Mouse (Mus musculus) heart, embryonic 14.5 days (tissue): ENCODE results near the gene Krtap26-1. TPM values are rescaled to one million over a fixed set of nuclear protein-coding genes. Genes with fewer than 3 reads are reported as not detected.

ENCODE experiments used
- ATAC-seq: fragments of 200-750 bp; cut with Nextera tagmentation; 2 replicates; pipeline ENCODE4 v1.8.0; 2017; ENCODE audit warnings: low read depth, moderate TSS enrichment; ENCODE audit not compliant: insufficient number of reproducible peaks, insufficient read depth, low FRiP score
- H3K27ac ChIP-seq, 2 experiments: fragments of 200-500 bp in 1 of 2; fragments of 300-500 bp in 1 of 2; sonication (generic) in 1 of 2; replicated peaks in 1 of 2; 2 replicates each; pipeline ENCODE4 v1.5.1; 2012 to 2014; ENCODE audit warnings: low read depth in 2 of 2, low read length in 2 of 2, control low read depth in 1 of 2, mild to moderate bottlenecking in 1 of 2, mixed read lengths in 1 of 2; ENCODE audit not compliant: control insufficient read depth in 1 of 2, insufficient read depth in 1 of 2
- H3K27me3 ChIP-seq: fragments of 300-500 bp; sonication (generic); 2 replicates; pipeline ENCODE4 v1.6.1; 2014; ENCODE audit warnings: mild to moderate bottlenecking, low read length, control low read depth; ENCODE audit not compliant: control insufficient read depth, insufficient read depth
- H3K36me3 ChIP-seq: fragments of 300-500 bp; sonication (generic); 2 replicates; pipeline ENCODE4 v1.6.1; 2014; ENCODE audit warnings: mild to moderate bottlenecking, control low read depth, low read length, mixed read lengths; ENCODE audit not compliant: control insufficient read depth, insufficient read depth
- H3K4me1 ChIP-seq, 2 experiments: fragments of 200-500 bp in 1 of 2; fragments of 300-500 bp in 1 of 2; sonication (generic) in 1 of 2; 2 replicates each; pipeline ENCODE4 v1.6.1; 2012 to 2014; ENCODE audit warnings: low read length in 2 of 2, control low read depth in 1 of 2, mixed read lengths in 1 of 2; ENCODE audit not compliant: control insufficient read depth in 2 of 2, insufficient read depth in 2 of 2
- H3K4me2 ChIP-seq: fragments of 300-500 bp; sonication (generic); 2 replicates; pipeline ENCODE4 v1.6.1; 2014; ENCODE audit warnings: mild to moderate bottlenecking, low read length
- H3K4me3 ChIP-seq, 2 experiments: fragments of 200-500 bp in 1 of 2; fragments of 300-500 bp in 1 of 2; sonication (generic) in 1 of 2; 2 replicates each; pipeline ENCODE4 v1.5.1; 2012 to 2014; ENCODE audit warnings: low read length in 2 of 2, mild to moderate bottlenecking in 2 of 2, control low read depth in 1 of 2, low read depth in 1 of 2, moderate library complexity in 1 of 2; ENCODE audit not compliant: control insufficient read depth in 1 of 2, insufficient read depth in 1 of 2
- H3K9ac ChIP-seq: fragments of 300-500 bp; sonication (generic); 2 replicates; pipeline ENCODE4 v1.6.1; 2014; ENCODE audit warnings: mild to moderate bottlenecking, low read length
- H3K9me3 ChIP-seq: fragments of 300-500 bp; sonication (generic); 2 replicates; pipeline ENCODE4 v1.6.1; 2016; ENCODE audit warnings: low read length, control low read depth; ENCODE audit not compliant: control insufficient read depth
- WGBS: fragments of 180-500 bp; shearing (Covaris S2); extraction: QIAGEN DNeasy Blood & Tissue Kit; methylation state at CpG from one replicate; pipeline ENCODE4 v1.1.7; 2014; 5-methylcytosine and 5-hydroxymethylcytosine counted together
- polyA plus RNA-seq: library from polyadenylated mRNA; unstranded; fragments of >200 nt; fragmentation: Nextera tagmentation; extraction: Ambion mirVana; gene quantifications from 2 replicates; pipeline ENCODE4 v1.2.1, GENCODE M21; 2014

The Krtap26-1 gene
- polyA plus RNA-seq, 1 experiment from 2014 or later = not detected

DNA sequence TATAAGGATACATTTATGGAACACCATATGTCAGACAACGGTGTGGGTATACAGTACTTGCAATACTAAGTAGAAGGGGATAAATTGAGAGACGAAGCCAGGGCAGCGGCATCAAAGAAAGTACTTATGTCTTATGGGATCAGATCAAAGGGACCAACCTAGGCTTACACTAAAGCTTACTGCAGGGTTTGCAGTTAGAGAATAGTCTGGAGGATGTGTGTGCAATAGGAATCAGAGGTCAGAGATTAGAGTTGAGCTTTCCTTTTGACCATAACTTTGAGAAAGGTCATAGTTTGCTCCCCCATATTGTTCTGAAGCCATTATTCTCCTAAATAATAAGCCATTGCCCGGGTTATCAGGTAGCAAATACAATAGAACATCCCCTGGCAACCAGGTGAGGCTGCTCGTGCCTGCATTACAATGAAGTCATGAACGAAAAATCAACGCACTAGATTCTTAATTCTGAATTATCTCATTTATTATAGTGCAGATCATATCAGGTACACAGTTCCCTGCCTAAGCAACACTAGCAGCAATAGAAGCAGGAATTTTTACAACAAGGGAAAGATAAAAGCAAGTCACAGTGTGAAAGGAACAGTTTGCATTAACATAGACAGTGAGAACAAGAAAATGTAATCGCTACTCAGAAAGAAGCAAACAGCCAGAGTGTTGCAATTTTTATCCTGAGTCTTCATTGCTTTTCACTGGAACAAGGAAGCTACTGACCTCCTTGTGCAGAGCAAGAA, 1.1 kb downstream of the Krtap26-1 start:
- WGBS = 85% methylated on average over 8 of the region's 8 CpGs
- H3K4me1 ChIP-seq = no peaks in the 10 kb centered on the region
- no peak overlapping the region for H3K4me2 ChIP-seq
- no peaks in the 10 kb centered on the region for H3K36me3 ChIP-seq
- no peak for ATAC-seq
- no peak overlapping the region for H3K9ac ChIP-seq
- H3K27me3 ChIP-seq = no peaks in the 10 kb centered on the region
- no peak overlapping the region for H3K4me3 ChIP-seq
- no peak overlapping the region for H3K27ac ChIP-seq
- no peaks in the 10 kb centered on the region for H3K9me3 ChIP-seq

DNA sequence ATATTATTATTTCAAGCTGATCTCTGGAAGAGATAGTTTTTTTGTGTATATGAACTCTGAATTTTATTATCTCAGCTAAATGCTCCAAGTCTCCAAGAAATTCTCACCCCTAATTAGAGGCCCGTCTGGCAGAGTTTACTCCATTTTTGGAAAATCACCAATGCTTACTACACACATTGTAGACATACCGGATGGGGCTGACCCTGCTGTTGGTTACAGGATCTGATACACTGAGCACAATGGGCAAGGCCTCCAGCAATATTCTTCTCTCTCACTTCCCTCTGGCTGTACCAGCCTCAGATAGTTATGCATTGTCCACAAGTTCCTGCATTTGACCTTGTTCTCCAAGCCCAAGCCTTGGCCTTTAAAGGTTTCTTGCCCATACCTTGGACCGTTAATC, 7.5 kb downstream of the Krtap26-1 start:
- no peaks in the 10 kb centered on the region for H3K27me3 ChIP-seq
- H3K4me2 ChIP-seq = no peak overlapping the region
- H3K9ac ChIP-seq = no peak overlapping the region
- H3K4me1 ChIP-seq = no peaks in the 10 kb centered on the region
- ATAC-seq = no peak
- H3K27ac ChIP-seq = no peak overlapping the region
- H3K9me3 ChIP-seq = no peaks in the 10 kb centered on the region
- H3K36me3 ChIP-seq = no peaks in the 10 kb centered on the region
- H3K4me3 ChIP-seq = no peak overlapping the region
- 83% methylated on average over 3 of the region's 3 CpGs for WGBS

DNA sequence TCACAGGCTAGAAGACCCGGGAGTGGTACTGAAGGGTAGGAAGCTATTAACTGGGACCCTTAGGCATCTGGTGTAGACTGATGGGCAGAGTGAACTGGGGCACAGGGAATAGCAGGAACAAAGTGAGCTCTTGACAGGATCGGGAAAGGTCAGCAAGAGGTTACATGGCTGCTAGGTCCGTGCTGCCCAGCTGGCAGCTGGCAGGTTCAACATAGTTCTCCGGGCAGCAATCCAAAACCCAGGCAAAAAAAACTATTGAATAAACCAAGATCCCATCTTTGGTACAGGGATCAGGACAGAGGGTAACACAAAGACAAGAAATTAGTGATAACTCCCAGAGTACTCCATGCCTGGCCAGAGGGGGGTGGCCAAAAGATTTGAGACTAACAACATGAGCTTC, 12.5 kb downstream of the Krtap26-1 start:
- H3K27ac ChIP-seq = no peak overlapping the region
- no peak overlapping the region for H3K4me2 ChIP-seq
- no peak overlapping the region for H3K9ac ChIP-seq
- H3K4me1 ChIP-seq = no peaks in the 10 kb centered on the region
- no peaks in the 10 kb centered on the region for H3K27me3 ChIP-seq
- no peak overlapping the region for H3K4me3 ChIP-seq
- no peak for ATAC-seq
- H3K9me3 ChIP-seq = no peaks in the 10 kb centered on the region
- H3K36me3 ChIP-seq = no peaks in the 10 kb centered on the region
- WGBS = 52% methylated on average over 4 of the region's 4 CpGs

DNA sequence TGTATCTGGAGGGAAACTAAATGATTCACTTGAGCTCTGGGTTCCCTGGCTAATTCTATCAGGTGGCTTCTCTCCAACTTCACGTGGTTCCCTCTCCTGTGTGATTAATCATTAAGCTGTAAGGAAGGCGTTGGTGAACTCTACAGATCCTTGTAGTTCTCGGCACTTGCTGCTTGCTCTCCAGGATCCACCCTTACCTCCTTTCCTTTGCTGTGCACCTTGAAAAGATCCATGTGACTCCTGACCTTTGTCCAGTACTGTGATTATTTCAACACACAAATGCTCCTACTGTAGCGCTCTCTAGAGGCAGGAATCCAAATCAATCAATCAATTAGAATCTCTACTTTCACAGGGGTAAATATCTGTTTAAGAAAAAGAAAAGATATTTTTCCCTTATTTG, 16.1 kb downstream of the Krtap26-1 start:
- no peaks in the 10 kb centered on the region for H3K36me3 ChIP-seq
- H3K4me3 ChIP-seq = no peak overlapping the region
- no peak overlapping the region for H3K9ac ChIP-seq
- no peaks in the 10 kb centered on the region for H3K27me3 ChIP-seq
- 79% methylated on average over 4 of the region's 4 CpGs for WGBS
- H3K4me1 ChIP-seq = no peaks in the 10 kb centered on the region
- H3K9me3 ChIP-seq = no peaks in the 10 kb centered on the region
- no peak overlapping the region for H3K27ac ChIP-seq
- no peak overlapping the region for H3K4me2 ChIP-seq
- no peak for ATAC-seq

DNA sequence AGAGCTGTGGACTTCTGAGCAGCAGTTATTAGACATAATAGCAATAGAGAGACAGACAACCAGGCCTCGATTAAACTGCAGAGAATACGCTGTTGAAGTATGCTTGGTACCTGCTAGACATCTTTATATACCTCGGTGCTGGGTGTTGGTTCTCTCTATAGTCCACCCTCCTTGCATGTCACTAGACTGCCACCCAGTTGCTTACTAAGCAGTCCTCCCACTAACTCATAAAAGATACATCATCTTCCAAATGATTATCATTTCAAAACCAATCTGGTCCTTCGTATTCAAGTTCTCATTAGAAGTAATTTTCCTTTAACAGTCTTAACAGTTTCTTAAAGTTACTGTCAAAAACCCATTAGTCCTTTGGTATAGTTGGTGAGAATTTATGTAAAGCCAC, 20.0 kb downstream of the Krtap26-1 start, which contains the start of gene 2310079G19Rik:
TSS of gene 2310079G19Rik (minus strand) at position 101 of the 400 bp plus-strand sequence.
- no peaks in the 10 kb centered on the region for H3K27me3 ChIP-seq
- no peaks in the 10 kb centered on the region for H3K4me1 ChIP-seq
- H3K27ac ChIP-seq = no peak within 1 kb of the TSS
- 87% methylated on average over 4 of the region's 4 CpGs for WGBS
- H3K4me2 ChIP-seq = no peak within 1 kb of the TSS
- no peak within 1 kb of the TSS for H3K9ac ChIP-seq
- no peak for ATAC-seq
- H3K9me3 ChIP-seq = no peaks in the 10 kb centered on the region
- H3K4me3 ChIP-seq = no peak within 1 kb of the TSS
- no peaks in the 10 kb centered on the region for H3K36me3 ChIP-seq

DNA sequence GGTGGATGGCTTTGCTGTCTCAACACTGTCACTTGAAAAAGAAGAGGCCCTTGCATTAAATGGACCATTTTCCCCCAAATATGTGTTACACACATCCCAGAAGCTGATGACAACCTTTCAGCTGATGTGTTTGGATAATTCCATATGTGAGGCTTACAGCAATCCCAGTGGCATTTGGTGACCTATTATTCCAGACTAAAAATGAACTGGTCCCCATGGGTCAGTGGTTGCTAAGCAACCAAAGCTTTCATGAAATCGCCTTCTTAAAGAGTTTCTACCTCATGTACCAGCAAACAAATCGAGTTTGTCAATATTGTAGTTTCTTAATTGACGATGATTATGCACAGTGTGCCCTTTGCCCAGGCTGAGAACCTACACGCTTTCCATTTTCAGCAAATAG, 34.9 kb downstream of the Krtap26-1 start:
- H3K27me3 ChIP-seq = no peaks in the 10 kb centered on the region
- ATAC-seq = no peak
- 71% methylated on average over 4 of the region's 4 CpGs for WGBS

DNA sequence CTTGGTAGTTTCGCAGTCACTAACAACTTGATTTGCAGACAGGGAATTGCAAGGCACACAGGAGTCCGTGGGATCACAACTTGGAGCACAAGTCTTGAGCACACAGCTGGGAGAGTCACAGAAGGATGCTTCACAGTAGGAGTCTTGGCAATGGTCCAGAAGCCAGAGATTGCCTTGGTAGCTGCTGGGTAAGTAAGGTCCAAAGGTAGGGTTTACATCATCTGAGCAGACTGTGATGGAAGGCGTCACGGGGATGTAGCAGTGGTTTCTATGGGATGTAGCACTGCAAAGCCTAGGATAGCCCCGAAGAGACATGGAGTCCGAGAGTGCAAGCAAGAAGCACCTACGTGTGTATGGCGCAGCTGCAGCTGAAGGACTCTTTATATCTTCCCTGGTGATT, 35.7 kb downstream of the Krtap26-1 start, which contains the start of gene Krtap24-1:
TSS of gene Krtap24-1 (minus strand) at position 358 of the 400 bp plus-strand sequence.
- WGBS = 83% methylated on average over 8 of the region's 8 CpGs

More for the DNA sequence above, 34.9 kb downstream of the Krtap26-1 start:
- Histone ChIP-seq H3K4me2 (no peak overlapping the region), H3K36me3 (no peaks in the 10 kb centered on the region), H3K9me3 (no peaks in the 10 kb centered on the region), H3K9ac (no peak overlapping the region), H3K4me3 (no peak overlapping the region), H3K27ac (no peak overlapping the region), H3K4me1 (no peaks in the 10 kb centered on the region)

DNA sequence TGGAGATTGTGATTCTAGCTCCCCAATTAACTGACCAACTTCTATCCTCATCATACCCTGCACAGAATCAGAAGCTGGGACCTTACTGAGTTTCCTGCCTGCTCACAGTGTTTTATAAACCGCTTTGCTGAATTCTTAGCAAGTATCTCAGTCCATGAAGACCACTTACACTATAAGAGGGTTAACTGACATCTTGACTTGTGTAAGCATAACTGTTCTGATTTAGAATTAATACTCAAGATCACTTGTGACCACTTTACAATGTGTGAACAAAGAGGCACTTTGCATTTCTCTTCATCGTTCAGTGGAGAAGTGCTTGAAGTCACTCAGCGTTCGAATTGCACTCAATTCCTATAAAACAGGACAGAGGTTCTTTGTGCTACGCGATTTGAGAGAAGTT, 43.0 kb downstream of the Krtap26-1 start:
- Histone ChIP-seq H3K9me3 (no peaks in the 10 kb centered on the region), H3K4me2 (no peak overlapping the region), H3K36me3 (no peaks in the 10 kb centered on the region), H3K27ac (no peak overlapping the region), H3K4me3 (no peak overlapping the region), H3K4me1 (no peaks in the 10 kb centered on the region), H3K27me3 (no peaks in the 10 kb centered on the region), H3K9ac (no peak overlapping the region)
- no peak for ATAC-seq
- WGBS = 85% methylated on average over 6 of the region's 6 CpGs

More for the DNA sequence above, 35.7 kb downstream of the Krtap26-1 start, which contains the start of gene Krtap24-1:
- Histone ChIP-seq H3K9me3 (no peaks in the 10 kb centered on the region), H3K9ac (no peak within 1 kb of the TSS), H3K4me2 (no peak within 1 kb of the TSS), H3K4me3 (no peak within 1 kb of the TSS), H3K27ac (no peak within 1 kb of the TSS), H3K27me3 (no peaks in the 10 kb centered on the region), H3K36me3 (no peaks in the 10 kb centered on the region), H3K4me1 (no peaks in the 10 kb centered on the region)
- ATAC-seq = no peak
